In genomic region chrX:100625802-100626793, GRCm38 (mm10) we compare ENCODE assay signal across 8 mouse cellular contexts. TPM values are rescaled to one million over a fixed set of nuclear protein-coding genes. Genes with fewer than 3 reads are reported as not detected.
DNase-seq lines count a peak whose midpoint lies in the region; ATAC-seq lines count a peak whose summit lies in the region.

Gene Pdzd11, minus strand, starts transcription at chrX:100626568.

- DNase-seq in adrenal gland, adult 18-20 months (ENCODE audit: low spot score in 2 of 2) = peak; percentile 69 to 73
- peak; percentile 96 for DNase-seq in embryo, embryonic 11 days
- peak; percentile 90 for DNase-seq in gastrocnemius, postnatal 25 days
- peak; percentile 80 for DNase-seq in intestine, embryonic 14.5 days (ENCODE audit: low spot score)
- DNase-seq in left cerebral cortex, postnatal 14 days (ENCODE audit: low spot score in 2 of 2) = peak; percentile 88 to 91
- DNase-seq in mesoderm, embryonic 11.5 days (ENCODE audit: low read depth, low spot score) = peak; percentile 93
- peak; percentile 86 to 92 for DNase-seq in right cerebral cortex, postnatal 36 days (ENCODE audit: low spot score in 2 of 2)
- peak; percentile 87 for DNase-seq in yolk sac, embryonic 10.5 days (ENCODE audit: low spot score)

- peak within 1 kb of the TSS; percentile 67 for H3K9ac ChIP-seq in intestine, embryonic 14.5 days (ENCODE audit: low read length)

- ATAC-seq in intestine, embryonic 14.5 days (replicated peaks; ENCODE audit: low FRiP score, low TSS enrichment, low read depth) = peak; percentile 99

- peak within 1 kb of the TSS; percentile 56 for H3K4me3 ChIP-seq in intestine, embryonic 14.5 days (ENCODE audit: low read depth, low read length)

- intact Hi-C loops in left cerebral cortex, postnatal 14 days (cut with DNase I) = loop anchor here (10.0 kb wide), 1 partner anchor 109 kb away; no protein-coding TSS in a partner anchor

- peak within 1 kb of the TSS; percentile 51 for H3K4me2 ChIP-seq in intestine, embryonic 14.5 days (ENCODE audit: low read length)

- H3K36me3 ChIP-seq in intestine, embryonic 14.5 days (ENCODE audit: control insufficient read depth, insufficient read depth, low read length) = peaks cover 14% of the 10 kb centered on the region; the same call in 1 of the 2 replicates

- H3K27me3 ChIP-seq in intestine, embryonic 14.5 days (replicated peaks; ENCODE audit: control insufficient read depth, insufficient read depth, low read length) = no peaks in the 10 kb centered on the region

- WGBS in intestine, embryonic 14.5 days = 15% methylated on average over 62 of the region's 62 CpGs

- no peaks in the 10 kb centered on the region for H3K4me1 ChIP-seq in intestine, embryonic 14.5 days (replicated peaks; ENCODE audit: control insufficient read depth, insufficient read depth, low read length)

- H3K27ac ChIP-seq in intestine, embryonic 14.5 days (ENCODE audit: low read depth) = peak within 1 kb of the TSS; percentile 65

- no peaks in the 10 kb centered on the region for H3K9me3 ChIP-seq in intestine, embryonic 14.5 days (ENCODE audit: control insufficient read depth, low read length)

RNA-seq across cellular contexts. Expression of gene Pdzd11, which starts in this region (rescaled TPM):
- 10 to 100 TPM; 40.4 to 53.1 TPM for total RNA-seq in adrenal gland, adult 18-20 months (2021)
- 10 to 100 TPM; 16.6 to 16.7 TPM for total RNA-seq in gastrocnemius, postnatal 25 days (2021)
- polyA plus RNA-seq in intestine, embryonic 14.5 days (2014; fragmentation: Nextera tagmentation; extraction: Ambion mirVana) = 80.6 and 88.0 TPM in 2 replicates
- 10 to 100 TPM; 37.8 to 42.1 TPM for total RNA-seq in left cerebral cortex, postnatal 14 days (2021)

Comparison
In these comparisons a context has a peak if more than half of its experiments do, and no peak if none do; other contexts are left out.
1. Peak in every context shown above with its lines: DNase-seq, ATAC-seq, H3K4me3 ChIP-seq and H3K27ac ChIP-seq.